Mouse (Mus musculus): ENCODE measurements around the gene Ly86.

GRCm38 (mm10) chr13:37433730-37434129, 88.7 kb downstream of the Ly86 start:
- TF ChIP-seq CTCF (conservative IDR thresholded peaks at IDR 0.05; ENCODE audit: low read length) (no peak), POU5F1 (IDR thresholded peaks at IDR 0.05; ENCODE audit: borderline replicate concordance, low read length) (no peak)
